Mouse (Mus musculus): ENCODE data around the gene Rassf6.

GRCm38 (mm10) chr5:90556052-90556451 lies 84.4 kb downstream of the Rassf6 start:
- TF ChIP-seq MAX (IDR thresholded peaks at IDR 0.05) (no peak), CTCF (IDR thresholded peaks at IDR 0.05; ENCODE audit: control insufficient read depth, insufficient read depth, insufficient read length) (no peak), CEBPB (IDR thresholded peaks at IDR 0.05; ENCODE audit: low read depth) (no peak), MYOD1 (IDR thresholded peaks at IDR 0.05; ENCODE audit: control insufficient read depth, insufficient read length, low read depth) (no peak), USF1 (IDR thresholded peaks at IDR 0.05; ENCODE audit: low read depth) (no peak)

All from C2C12 (cell line).